Mouse (Mus musculus): Measurements from ENCODE around the gene Cdrt4.

The Cdrt4 gene

DNA sequence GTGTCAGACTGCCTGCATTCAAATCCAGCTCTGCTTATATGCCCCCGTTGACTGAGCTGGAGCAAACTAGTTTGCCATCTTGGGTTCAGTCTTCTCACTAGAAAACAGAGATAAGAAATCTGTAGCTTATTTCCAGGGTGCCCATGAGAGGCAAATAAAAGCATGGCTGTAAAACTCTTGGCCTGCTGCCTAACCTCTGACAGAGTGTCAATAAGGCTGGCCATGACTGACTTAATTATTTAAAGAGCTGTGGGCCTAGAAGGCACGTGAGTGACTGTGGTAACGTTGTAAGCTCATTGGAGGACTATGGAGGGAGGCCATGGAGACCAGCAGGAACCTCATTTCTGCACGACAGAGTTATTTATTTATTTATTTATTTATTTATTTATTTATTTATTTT, 5.5 kb upstream of the Cdrt4 start:
- no peak for DNase-seq

- no peak for DNase-seq
Observed at GRCm38 (mm10) chr11:62949548-62949947, 1.4 kb upstream of the Cdrt4 start.

DNA sequence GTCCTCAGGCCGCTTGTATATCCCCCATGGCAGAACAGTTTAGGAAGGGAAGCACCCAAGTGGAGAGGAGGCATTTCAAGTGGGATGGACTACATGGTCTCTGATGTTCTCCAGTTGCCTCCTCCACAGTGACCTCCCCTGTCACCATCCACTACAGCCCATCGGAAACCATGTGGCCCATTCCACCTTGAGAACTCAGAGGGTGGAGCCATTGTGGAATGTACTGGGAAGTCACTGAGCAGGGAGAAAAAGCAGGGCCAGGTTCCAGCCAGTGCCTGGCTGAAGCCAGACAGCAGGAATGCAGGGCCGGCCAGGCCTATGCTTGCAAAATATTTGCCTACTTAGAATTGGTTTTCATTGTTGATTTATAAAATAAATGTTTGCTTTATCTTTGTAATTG, 3.8 kb downstream of the Cdrt4 start:
- DNase-seq: no peak

GRCm38 (mm10) chr11:62955186-62955585, 4.2 kb downstream of the Cdrt4 start:
- no peak for DNase-seq

- DNase-seq: no peak
Observed at GRCm38 (mm10) chr11:62955776-62956175, 4.8 kb downstream of the Cdrt4 start.

DNA sequence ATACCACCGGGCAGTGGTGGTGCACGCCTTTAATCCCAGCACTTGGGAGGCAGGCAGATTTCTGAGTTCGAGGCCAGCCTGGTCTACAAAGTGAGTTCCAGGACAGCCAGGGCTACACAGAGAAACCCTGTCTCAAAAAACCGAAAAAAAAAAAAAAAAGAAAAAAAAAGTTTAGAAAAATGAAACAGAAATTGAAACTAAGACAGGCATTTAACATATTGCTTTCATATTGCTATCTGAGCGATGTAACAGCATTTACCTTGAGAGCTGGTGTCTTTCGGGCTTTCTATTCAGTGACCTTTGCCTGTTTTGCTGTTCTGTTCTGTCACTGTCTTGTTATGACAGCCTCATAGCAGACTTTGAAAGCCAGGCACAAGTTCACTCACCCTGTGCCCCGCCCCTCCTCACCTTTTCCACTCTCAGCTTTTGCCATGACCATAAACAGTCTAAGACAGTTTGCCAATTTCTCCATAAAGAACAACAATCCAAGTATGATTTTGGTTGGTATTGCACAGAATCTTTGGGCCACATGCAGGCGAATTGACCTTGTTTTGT, 6.7 kb downstream of the Cdrt4 start:
- DNase-seq: no peak

DNA sequence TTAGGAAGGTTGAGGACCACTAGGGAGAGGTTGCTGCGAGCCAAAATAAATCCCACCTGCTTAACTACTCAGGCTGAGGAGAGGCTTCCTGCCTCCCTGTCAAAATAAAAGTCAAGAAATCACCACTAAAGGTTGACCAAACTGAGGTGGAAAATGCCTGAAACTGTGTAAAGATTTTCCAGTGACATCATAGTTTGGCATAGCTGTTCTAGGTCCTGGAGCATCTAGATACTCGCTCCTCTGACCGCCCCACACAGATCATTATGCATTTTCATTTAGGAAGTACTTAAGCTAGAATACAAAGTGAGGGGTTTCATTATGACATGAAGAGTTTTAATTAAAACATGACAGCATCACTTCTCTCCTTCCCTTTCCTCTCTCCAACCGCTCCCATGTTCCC, 12.3 kb downstream of the Cdrt4 start:
- no peak for DNase-seq

DNA sequence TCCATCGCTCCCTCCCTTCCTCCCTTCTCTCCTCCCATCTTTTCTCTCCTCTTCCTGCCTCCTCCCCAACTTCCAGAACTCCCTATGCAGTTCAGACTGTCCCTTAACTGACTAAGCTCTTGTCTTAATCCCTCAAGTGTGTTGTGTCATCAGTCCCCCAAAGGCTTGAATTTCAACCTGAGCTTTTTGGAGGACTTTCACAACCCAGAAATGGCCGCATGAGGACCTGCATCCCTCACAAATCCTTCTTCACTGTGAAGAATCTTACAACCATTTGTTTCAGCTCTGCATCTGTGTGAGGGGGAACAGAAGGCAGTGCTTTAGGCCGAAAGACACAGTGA, 15.4 kb downstream of the Cdrt4 start:
- no peak for DNase-seq

DNA sequence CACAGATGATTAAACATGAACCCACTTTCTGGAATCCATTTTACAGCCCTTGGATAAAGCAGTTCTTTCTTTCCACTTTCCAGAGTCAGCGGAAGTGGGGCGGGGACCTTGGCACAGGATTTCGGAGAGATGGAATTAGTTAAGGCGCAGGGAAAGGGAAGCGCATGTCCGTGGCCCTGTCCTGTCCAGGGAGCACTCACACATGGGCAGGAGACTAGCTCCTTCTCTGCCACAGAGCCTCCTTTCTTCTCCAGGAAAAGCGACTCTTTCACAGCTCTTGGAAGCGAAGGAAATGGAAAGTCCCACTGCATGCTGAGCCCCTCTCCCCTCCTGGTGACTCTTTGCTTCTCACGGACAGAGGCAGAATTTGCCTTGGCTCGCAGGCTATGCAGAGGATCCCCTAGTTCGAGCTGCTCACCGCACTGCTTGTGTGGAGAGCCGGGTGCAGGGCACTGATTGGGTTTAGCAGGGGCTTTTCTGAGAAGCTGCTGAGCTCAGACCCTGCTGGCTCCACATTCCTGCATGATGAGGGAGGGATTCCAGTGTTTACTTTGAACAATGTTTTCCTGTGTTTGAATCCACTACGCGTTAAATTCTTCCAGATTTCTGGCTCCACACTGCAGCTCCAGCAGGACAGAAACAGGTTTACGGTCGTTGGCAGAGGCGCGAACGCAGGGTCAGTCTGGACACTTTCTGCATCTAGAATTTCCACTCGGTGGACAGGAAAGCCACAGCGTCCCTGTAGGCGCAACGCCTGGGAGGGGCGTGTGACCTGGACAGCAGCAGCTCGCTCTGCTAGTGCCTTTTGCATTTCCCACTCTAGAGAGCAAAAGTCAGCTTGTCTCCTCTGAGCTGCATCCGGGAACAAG, 16.0 kb downstream of the Cdrt4 start:
- no peak for DNase-seq

DNA sequence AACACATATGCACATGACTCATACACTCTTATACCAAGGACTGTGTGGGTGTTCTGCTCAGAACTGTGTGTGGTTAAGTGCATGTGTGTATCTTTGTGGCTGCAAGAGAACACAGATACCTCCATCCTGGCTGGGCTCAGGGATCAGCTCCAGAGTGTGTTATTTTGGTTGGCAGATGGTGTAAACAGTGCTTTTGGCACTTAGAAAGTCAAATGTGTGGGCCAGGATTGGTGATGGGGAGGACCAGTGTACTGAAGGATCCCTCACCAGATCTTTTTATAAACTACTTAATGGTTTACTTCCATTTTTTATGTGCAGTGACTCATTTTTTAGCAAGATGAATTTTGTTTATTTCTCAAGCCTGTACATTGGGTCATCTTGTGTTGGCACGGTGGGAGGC, 26.2 kb downstream of the Cdrt4 start:
- no peak for DNase-seq

- DNase-seq: no peak
Observed at GRCm38 (mm10) chr11:62978886-62979285, 27.9 kb downstream of the Cdrt4 start.

DNA sequence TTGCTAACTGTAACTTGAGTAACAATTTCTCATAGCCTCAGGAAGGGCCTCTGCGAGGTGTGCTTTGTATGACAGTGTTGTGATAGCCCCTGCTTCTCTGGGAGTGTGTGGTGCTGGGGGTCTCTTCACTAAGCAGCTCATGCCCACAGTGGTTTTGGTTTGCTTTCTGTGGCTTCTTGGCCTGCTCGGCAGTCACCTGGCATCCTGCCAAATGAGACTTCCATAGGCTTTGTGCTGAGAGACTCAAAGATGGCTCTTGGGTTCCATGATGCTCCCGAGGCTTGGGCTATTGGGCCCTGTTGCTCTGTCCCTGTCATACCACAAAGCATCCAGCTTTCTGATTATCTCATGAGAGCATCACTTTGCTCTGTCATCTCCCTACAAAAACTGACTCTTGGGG, 30.7 kb downstream of the Cdrt4 start:
- no peak for DNase-seq

GRCm38 (mm10) chr11:62983793-62984192, 32.8 kb downstream of the Cdrt4 start:
- no peak for DNase-seq

DNA sequence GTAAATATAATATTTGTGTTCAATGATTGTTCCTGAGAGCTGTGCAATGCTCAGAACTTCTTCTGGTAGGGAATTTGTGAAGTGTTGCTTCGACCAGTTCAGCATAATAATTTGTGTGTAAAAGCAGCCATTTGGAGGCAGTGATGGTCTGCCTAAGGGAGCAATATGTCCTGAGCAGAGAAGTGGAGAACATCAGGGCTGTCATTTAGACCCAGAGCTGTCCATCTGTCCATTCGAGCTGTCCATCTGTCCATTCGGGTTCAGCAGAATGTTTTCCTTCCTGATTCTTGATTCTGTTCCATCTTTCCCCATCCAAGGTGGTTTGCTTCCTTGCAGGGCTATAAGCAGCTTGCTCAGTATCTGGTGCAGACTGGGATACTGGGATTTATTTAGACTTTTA, 33.4 kb downstream of the Cdrt4 start:
- no peak for DNase-seq

DNA sequence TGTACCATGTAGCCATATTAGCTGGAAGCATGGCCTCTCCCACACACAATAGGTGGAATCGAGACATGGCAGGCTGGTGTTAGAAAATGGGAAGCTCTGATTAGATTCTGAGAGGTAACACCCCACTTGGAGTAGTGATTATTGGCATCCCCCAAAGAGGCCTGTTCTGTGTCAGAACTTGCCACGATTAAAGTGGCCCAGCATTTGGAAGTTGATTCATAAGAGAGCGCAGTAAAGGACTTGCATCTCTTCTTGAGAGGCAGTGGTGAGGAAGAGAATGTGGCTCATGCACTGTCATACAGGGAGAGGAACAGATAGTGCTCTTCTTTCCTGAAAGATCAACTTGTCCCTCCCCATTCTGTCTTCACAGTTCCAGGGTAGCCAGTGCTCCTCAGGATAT, 34.1 kb downstream of the Cdrt4 start:
- DNase-seq: no peak

DNA sequence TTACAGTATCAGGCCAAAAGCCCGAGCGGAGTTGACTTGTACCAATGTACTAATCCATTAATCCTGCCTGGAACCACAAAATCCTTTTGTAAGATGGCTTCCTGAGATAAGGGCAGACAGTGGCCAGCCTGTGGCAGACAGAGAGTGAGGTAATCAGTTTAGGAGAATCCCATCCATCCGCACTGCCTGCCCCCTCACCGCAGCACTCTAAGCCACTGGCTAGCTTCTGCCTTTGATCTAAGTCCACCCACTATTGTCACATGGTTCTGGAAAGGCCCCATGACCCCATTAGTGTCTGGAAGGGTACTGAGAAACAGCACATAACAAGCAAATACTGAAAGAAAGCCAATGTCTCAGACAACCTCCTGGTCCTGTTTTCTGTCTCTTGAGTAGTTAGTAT, 35.6 kb downstream of the Cdrt4 start:
- DNase-seq: no peak

GRCm38 (mm10) chr11:62990150-62990685, 39.2 kb downstream of the Cdrt4 start:
- DNase-seq: no peak

GRCm38 (mm10) chr11:62990811-62991210, 39.8 kb downstream of the Cdrt4 start:
- no peak for DNase-seq

GRCm38 (mm10) chr11:62992545-62993242, 41.7 kb downstream of the Cdrt4 start:
- no peak for DNase-seq

DNA sequence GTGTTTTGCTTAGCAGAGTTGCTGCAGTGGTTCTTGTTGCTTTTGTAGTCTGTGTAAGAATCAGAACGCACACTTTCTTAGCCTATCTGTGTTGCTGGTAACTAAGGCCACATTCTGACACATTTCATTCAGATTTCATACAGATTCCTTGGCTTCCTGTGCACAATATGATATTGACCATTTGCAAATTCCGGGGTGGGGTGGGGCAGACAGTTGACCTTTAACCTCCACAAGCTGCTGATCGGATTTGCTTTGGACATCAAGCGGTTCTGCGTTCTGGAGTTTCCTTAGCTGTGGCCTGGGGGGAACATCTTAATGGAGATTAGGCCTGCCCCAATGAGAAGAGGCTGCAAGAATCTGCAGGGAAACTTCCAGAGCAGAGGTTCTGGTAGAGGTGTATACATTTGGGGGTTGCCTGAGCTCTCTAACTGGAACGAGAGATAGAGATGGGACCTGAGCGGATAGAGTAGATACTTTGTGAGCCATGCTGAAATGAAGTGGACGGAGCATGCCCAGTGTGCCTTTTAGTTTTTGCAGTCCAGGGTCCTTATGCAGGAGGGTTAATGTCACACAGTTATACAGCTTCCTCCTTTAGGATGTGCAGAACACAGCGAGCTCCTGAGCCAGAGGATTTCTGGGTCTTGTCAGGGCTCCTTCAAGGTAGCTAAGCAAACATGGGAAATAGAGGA, 44.2 kb downstream of the Cdrt4 start:
- DNase-seq: no peak

- no peak for DNase-seq
Observed at GRCm38 (mm10) chr11:62995755-62996521, 44.9 kb downstream of the Cdrt4 start.

GRCm38 (mm10) chr11:62996522-62996898, 45.5 kb downstream of the Cdrt4 start:
- DNase-seq: no peak

All from thymus, postnatal 4 days (tissue).